Mouse (Mus musculus): ENCODE data around the gene Ube2r2. TPM values are rescaled to one million over a fixed set of nuclear protein-coding genes. Genes with fewer than 3 reads are reported as not detected.

Ube2r2 gene
- total and polyA plus RNA-seq, 3 experiments: 30.4 to 90.9 (median 38.9) TPM

DNA sequence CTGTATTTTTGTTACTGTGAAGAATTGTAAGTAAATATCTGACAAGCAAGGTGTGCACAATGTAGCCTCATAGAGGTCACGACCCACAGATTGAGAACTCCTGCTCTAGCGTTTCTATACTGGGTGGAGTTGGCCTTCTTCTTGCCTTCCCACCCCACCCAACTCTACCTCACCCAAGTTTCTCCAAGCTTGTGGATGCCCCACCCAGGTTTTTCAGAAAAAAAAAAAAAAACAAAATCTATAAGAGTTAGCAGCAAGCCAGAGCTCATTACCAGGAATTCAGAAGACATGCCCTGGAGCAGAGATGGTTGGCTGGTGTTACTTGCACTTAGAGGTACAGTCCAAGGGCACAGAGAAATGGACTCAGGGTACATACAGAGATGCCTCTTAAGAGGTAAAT lies 45.8 kb upstream of the Ube2r2 start:
- no peak overlapping the region for H3K27ac ChIP-seq (ENCODE audit: insufficient read depth, low read depth)
- H3K4me1 ChIP-seq (ENCODE audit: control insufficient read depth in 1 of 2, insufficient read depth in 2 of 2): peaks cover 0 to 4% of the 10 kb centered on the region in 2 experiments; a peak in 1 of 4 replicates
- H3K27me3 ChIP-seq (replicated peaks): peaks cover 88% of the 10 kb centered on the region
- no peaks in the 10 kb centered on the region for H3K36me3 ChIP-seq (replicated peaks in 1 of 2; ENCODE audit: control insufficient read depth in 1 of 2, insufficient read depth in 1 of 2, low read length in 1 of 2)
- no peak for DNase-seq (ENCODE audit: extremely low read depth)
- no peak overlapping the region for H3K9ac ChIP-seq (ENCODE audit: insufficient read depth, low read depth)
- H3K4me3 ChIP-seq (replicated peaks in 1 of 3; ENCODE audit: low read depth in 2 of 3, low read length in 2 of 3, poor library complexity in 1 of 3): no peak overlapping the region
- in situ Hi-C loops (cut with MboI; ENCODE audit: low pct_ligation_motif_present, low pct_unique_long_range_greater_than_20kb, low sequenced_read_pairs): no loop called here
- dilution Hi-C loops (cut with MboI; ENCODE audit: extremely low pct_ligation_motif_present, extremely low pct_unique_long_range_greater_than_20kb, low sequenced_read_pairs): no loop called here
- no peaks in the 10 kb centered on the region for H3K9me3 ChIP-seq (replicated peaks; ENCODE audit: low read length)
- H3K4me2 ChIP-seq (ENCODE audit: insufficient read depth, low read depth, poor library complexity, severe bottlenecking): no peak overlapping the region
- H3K79me2 ChIP-seq (replicated peaks; ENCODE audit: control insufficient read depth, extremely low read depth, insufficient read depth, poor library complexity, severe bottlenecking): no peaks in the 10 kb centered on the region
- TF ChIP-seq MXI1 (IDR thresholded peaks at IDR 0.05; ENCODE audit: low read depth, low read length): no peak
- TF ChIP-seq EP300 (IDR thresholded peaks at IDR 0.05; ENCODE audit: low read length): no peak

DNA sequence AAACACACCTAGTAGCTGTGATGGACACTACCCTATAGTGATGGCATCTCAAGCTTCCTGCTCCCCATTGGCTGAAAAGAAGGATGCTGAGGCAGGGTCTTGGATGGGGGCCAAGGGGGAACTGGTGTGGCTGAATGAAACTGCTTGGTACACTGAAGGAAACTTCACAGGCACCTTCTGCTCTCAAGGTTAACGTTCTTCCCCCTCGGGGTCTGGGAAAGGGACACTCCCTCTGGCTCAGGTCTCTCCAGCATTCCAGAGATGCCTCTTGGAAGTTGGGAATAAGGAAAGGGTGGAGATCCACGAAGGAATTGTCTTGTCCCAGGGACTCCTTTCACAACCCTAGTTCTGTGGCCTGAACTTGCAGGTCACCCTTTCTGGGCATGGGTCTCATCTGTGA lies 44.2 kb upstream of the Ube2r2 start:
- DNase-seq (ENCODE audit: extremely low read depth): no peak
- no peaks in the 10 kb centered on the region for H3K9me3 ChIP-seq (replicated peaks; ENCODE audit: low read length)
- no peak overlapping the region for H3K9ac ChIP-seq (ENCODE audit: insufficient read depth, low read depth)
- H3K4me3 ChIP-seq (replicated peaks in 1 of 3; ENCODE audit: low read depth in 2 of 3, low read length in 2 of 3, poor library complexity in 1 of 3): no peak overlapping the region
- H3K36me3 ChIP-seq (replicated peaks in 1 of 2; ENCODE audit: control insufficient read depth in 1 of 2, insufficient read depth in 1 of 2, low read length in 1 of 2): no peaks in the 10 kb centered on the region
- in situ Hi-C loops (cut with MboI; ENCODE audit: low pct_ligation_motif_present, low pct_unique_long_range_greater_than_20kb, low sequenced_read_pairs): no loop called here
- dilution Hi-C loops (cut with MboI; ENCODE audit: extremely low pct_ligation_motif_present, extremely low pct_unique_long_range_greater_than_20kb, low sequenced_read_pairs): no loop called here
- no peak overlapping the region for H3K4me2 ChIP-seq (ENCODE audit: insufficient read depth, low read depth, poor library complexity, severe bottlenecking)
- no peaks in the 10 kb centered on the region for H3K79me2 ChIP-seq (replicated peaks; ENCODE audit: control insufficient read depth, extremely low read depth, insufficient read depth, poor library complexity, severe bottlenecking)
- peaks cover 92% of the 10 kb centered on the region for H3K27me3 ChIP-seq (replicated peaks)
- no peak overlapping the region for H3K27ac ChIP-seq (ENCODE audit: insufficient read depth, low read depth)
- peaks cover 0 to 4% of the 10 kb centered on the region in 2 experiments; a peak in 1 of 4 replicates for H3K4me1 ChIP-seq (ENCODE audit: control insufficient read depth in 1 of 2, insufficient read depth in 2 of 2)
- TF ChIP-seq CHD1 (IDR thresholded peaks at IDR 0.05; ENCODE audit: low read depth, low read length) (no peak), ELF1 (IDR thresholded peaks at IDR 0.05; ENCODE audit: low read depth, low read length) (no peak), SIN3A (IDR thresholded peaks at IDR 0.05; ENCODE audit: low read length) (no peak), ZMIZ1 (IDR thresholded peaks at IDR 0.05; ENCODE audit: low read depth, low read length) (no peak), JUN (IDR thresholded peaks at IDR 0.05; ENCODE audit: insufficient read depth, low read depth, low read length) (no peak), CHD2 (IDR thresholded peaks at IDR 0.05; ENCODE audit: low read length) (no peak), ZNF384 (IDR thresholded peaks at IDR 0.05; ENCODE audit: low read depth, low read length) (no peak), JUND (conservative IDR thresholded peaks at IDR 0.05; ENCODE audit: low read depth, low read length) (no peak), RCOR1 (conservative IDR thresholded peaks at IDR 0.05; ENCODE audit: low read depth, low read length) (no peak), USF1 (IDR thresholded peaks at IDR 0.05; ENCODE audit: low read depth, low read length) (no peak), TBP (conservative IDR thresholded peaks at IDR 0.05; ENCODE audit: low read depth, low read length) (no peak), KAT2A (IDR thresholded peaks at IDR 0.05; ENCODE audit: insufficient replicate concordance, low read length) (no peak), IRF4 (IDR thresholded peaks at IDR 0.05; ENCODE audit: low read depth, low read length) (no peak), BHLHE40 (IDR thresholded peaks at IDR 0.05; ENCODE audit: low read depth, low read length) (no peak), EP300 (IDR thresholded peaks at IDR 0.05; ENCODE audit: low read length) (no peak), MAX (IDR thresholded peaks at IDR 0.05; ENCODE audit: low read length) (no peak), ZC3H11A (IDR thresholded peaks at IDR 0.05; ENCODE audit: low read depth, low read length) (no peak), MXI1 (IDR thresholded peaks at IDR 0.05; ENCODE audit: low read depth, low read length) (no peak)
